Mouse (Mus musculus) olfactory bulb, adult 2 months (tissue): ENCODE measurements around the gene Tipin. TPM values are rescaled to one million over a fixed set of nuclear protein-coding genes. Genes with fewer than 3 reads are reported as not detected.
"Not testable (repeated sequence)": the region's sequence is repeated elsewhere in the genome, so short reads cannot be mapped to it uniquely, and the experiment has no call there.

Experiments used
- H3K27ac ChIP-seq: fragments of 200-500 bp; 2 replicates; pipeline ENCODE4 v1.5.1; 2012; ENCODE audit warnings: low read depth, low read length; ENCODE audit not compliant: insufficient read depth
- H3K4me1 ChIP-seq: fragments of 200-500 bp; 2 replicates; pipeline ENCODE4 v1.6.1; 2012; ENCODE audit warnings: low read length; ENCODE audit not compliant: control insufficient read depth, insufficient read depth
- H3K4me3 ChIP-seq: fragments of 200-500 bp; 2 replicates; pipeline ENCODE4 v1.5.1; 2012; ENCODE audit warnings: mild to moderate bottlenecking, low read depth, low read length, moderate library complexity; ENCODE audit not compliant: insufficient read depth
- CTCF ChIP-seq: fragments of 200-500 bp; IDR thresholded peaks from 2 replicates; pipeline ENCODE4 v1.5.1; 2012; ENCODE audit warnings: low read depth, mild to moderate bottlenecking, low read length, moderate library complexity; ENCODE audit not compliant: insufficient read depth
- POLR2A ChIP-seq: fragments of 200-500 bp; IDR thresholded peaks from 2 replicates; pipeline ENCODE4 v1.6.1; 2012; ENCODE audit warnings: mild to moderate bottlenecking, low read depth, low read length, moderate library complexity; ENCODE audit not compliant: insufficient read depth
- WGBS: fragments of 180-500 bp; shearing (Covaris S2); methylation state at CpG from one replicate; pipeline ENCODE4 v1.1.7; 2018; 5-methylcytosine and 5-hydroxymethylcytosine counted together
- polyA plus RNA-seq: library from polyadenylated mRNA; stranded (reverse); fragments of >200 nt; gene quantifications from 2 replicates; pipeline ENCODE4 v1.2.4, GENCODE M21; 2012; ENCODE audit warnings: low replicate concordance; ENCODE audit not compliant: missing spikeins, insufficient read depth, insufficient read length

Tipin gene
- polyA plus RNA-seq, 1 experiment = not detected

DNA sequence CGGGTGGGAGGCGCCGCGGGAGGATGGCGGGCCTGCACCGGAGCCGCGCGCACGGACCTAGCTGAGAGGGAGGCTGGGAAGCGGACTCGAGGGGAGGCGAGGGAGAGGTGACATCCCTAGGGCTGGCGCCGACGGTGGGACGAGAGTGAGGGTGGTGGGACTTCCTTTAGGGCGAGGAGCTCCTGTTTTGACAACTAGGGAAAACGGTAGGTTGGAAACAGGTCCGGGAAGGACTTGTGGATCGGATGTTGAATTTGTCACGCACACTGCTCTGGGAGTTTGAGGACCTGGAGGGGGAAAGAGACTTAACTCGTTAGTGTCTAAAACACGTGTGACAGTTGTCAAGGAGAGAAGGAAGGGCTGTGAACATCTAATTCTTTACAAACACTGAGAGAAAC, 399 bp downstream of the Tipin start:
- WGBS = 0% methylated on average over 24 of the region's 24 CpGs
- TF ChIP-seq CTCF = no peak
- no peak for TF ChIP-seq POLR2A
- Histone ChIP-seq H3K4me1 (no peaks in the 10 kb centered on the region), H3K27ac (no peak overlapping the region), H3K4me3 (peak overlapping the region; percentile 82)

GRCm38 (mm10) chr9:64282404-64282987, 1.1 kb downstream of the Tipin start:
- 54% methylated on average over 5 of the region's 5 CpGs for WGBS
- no peak overlapping the region for H3K4me3 ChIP-seq
- TF ChIP-seq POLR2A (no peak), CTCF (no peak)

DNA sequence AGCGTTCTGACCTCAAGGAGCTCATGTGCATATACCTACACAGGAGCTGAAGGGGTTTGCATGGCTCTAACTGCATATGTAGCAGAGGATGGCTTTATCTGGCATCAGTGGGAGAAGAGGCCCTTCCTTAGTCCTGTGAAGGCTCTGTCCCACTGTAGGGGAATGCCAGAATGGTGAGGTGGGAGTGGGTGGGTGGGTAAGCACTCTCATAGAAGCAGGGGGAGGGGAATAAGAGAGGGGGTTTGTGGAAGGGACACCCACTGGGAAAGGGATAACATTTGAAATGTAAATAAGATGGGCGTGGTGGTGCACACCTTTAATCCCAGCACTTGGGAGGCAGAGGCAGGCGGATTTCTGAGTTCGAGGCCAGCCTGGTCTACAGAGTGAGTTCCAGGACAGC, 21.7 kb downstream of the Tipin start:
- not testable (repeated sequence) for H3K27ac ChIP-seq, H3K4me1 ChIP-seq, H3K4me3 ChIP-seq
- WGBS = 89% methylated on average over 4 of the region's 4 CpGs

More at GRCm38 (mm10) chr9:64282404-64282987, 1.1 kb downstream of the Tipin start:
- Histone ChIP-seq H3K27ac (no peak overlapping the region), H3K4me1 (no peaks in the 10 kb centered on the region)

GRCm38 (mm10) chr9:64306476-64307312, 25.3 kb downstream of the Tipin start:
- TF ChIP-seq POLR2A (no peak), CTCF (no peak)
- no peaks in the 10 kb centered on the region for H3K4me1 ChIP-seq
- 88% methylated on average over 6 of the region's 6 CpGs for WGBS
- no peak overlapping the region for H3K4me3 ChIP-seq
- H3K27ac ChIP-seq = no peak overlapping the region

DNA sequence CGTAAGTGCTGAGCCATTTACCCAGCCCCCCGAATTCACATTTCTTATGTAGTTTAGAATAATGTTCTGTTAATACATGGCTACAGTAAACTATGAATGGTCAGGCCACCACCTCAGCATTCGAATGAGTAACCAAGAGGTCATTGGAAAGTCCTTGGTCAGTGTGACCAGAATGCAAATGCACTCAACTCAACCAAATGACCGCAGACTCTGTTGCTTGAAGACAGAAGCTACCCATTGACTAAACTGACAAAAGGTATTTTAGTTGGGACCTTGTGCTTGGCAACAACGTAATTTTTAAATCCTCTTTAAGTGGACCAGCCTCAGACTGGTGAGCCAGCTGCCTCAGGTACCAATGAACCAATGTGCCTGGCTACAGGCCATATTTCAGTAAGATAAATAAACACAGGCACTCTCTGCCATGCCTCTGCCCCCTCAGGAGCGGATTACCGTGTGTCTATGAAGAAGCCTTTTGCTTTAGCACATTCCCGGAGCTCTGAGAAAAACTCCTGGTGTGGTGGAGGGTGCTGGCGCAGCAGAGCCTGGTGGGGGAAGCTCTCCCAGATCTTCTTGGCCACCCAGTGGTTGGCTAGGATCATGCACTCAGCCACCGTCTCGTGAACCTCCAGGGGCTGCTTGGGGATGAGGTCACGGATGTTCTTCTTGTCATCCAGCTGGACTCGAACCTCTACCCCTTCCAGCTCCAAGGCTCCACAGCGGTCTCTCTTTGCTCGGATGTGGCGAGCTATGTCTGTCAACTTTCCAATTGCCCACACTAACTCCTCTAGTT, 29.8 kb downstream of the Tipin start:
- 65% methylated on average over 16 of the region's 16 CpGs for WGBS
- TF ChIP-seq POLR2A (no peak), CTCF (peak; percentile 15; the same call in 1 of the 2 replicates)
- no peak overlapping the region for H3K27ac ChIP-seq
- H3K4me1 ChIP-seq = no peaks in the 10 kb centered on the region
- H3K4me3 ChIP-seq = no peak overlapping the region

GRCm38 (mm10) chr9:64312128-64312527, 30.7 kb downstream of the Tipin start:
- TF ChIP-seq POLR2A = no peak
- no peak for TF ChIP-seq CTCF
- 34% methylated on average over 1 of the region's 1 CpGs for WGBS
- Histone ChIP-seq H3K27ac (no peak overlapping the region), H3K4me3 (no peak overlapping the region), H3K4me1 (no peaks in the 10 kb centered on the region)

GRCm38 (mm10) chr9:64314696-64315095, 33.3 kb downstream of the Tipin start:
- TF ChIP-seq POLR2A (no peak), CTCF (no peak)
- Histone ChIP-seq H3K4me3 (no peak overlapping the region), H3K27ac (no peak overlapping the region), H3K4me1 (no peaks in the 10 kb centered on the region)
- 95% methylated on average over 6 of the region's 6 CpGs for WGBS

- Histone ChIP-seq H3K27ac (no peak overlapping the region), H3K4me1 (no peaks in the 10 kb centered on the region), H3K4me3 (no peak overlapping the region)
- WGBS = 97% methylated on average over 5 of the region's 5 CpGs
- TF ChIP-seq POLR2A (no peak), CTCF (no peak)
Measured at GRCm38 (mm10) chr9:64316986-64317385, 35.6 kb downstream of the Tipin start.

DNA sequence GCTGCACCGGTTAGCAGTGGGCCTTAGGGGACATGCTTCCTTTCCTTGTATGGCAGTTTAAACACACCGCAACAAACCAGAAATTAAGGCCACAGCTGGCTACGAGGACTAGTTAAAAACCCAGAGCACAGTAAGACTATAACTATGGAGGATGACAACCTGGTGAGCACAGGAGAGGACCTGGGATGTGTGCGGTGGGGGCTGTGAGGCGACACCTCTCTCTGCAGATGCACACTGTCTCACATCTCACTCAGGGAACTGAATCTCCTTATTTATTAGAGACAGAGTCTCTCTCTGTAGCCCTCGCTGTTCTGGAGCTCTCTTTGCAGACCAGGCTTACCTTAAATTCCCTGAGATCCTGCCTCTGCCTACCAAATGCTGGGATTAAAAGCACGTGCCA, 42.6 kb downstream of the Tipin start:
- no peak overlapping the region for H3K27ac ChIP-seq
- TF ChIP-seq POLR2A = no peak
- TF ChIP-seq CTCF = no peak
- H3K4me3 ChIP-seq = no peak overlapping the region
- WGBS = 94% methylated on average over 7 of the region's 7 CpGs
- no peaks in the 10 kb centered on the region for H3K4me1 ChIP-seq
